Mouse (Mus musculus): ENCODE measurements around the gene Gm49322. TPM values are rescaled to one million over a fixed set of nuclear protein-coding genes. Genes with fewer than 3 reads are reported as not detected.
A peak's percentile ranks its signal among the peaks of the same experiment; 100 is the strongest.

Gm49322 gene
- polyA plus RNA-seq, 1 experiment from 2014 or later: 1.4 TPM

- under 1% methylated on average over 77 of the region's 96 CpGs for WGBS
- Histone ChIP-seq H3K9ac (ENCODE audit: low read length) (peak overlapping the region; percentile 87), H3K4me3 (ENCODE audit: control insufficient read depth in 1 of 2, insufficient read depth in 1 of 2, low read depth in 1 of 2, low read length in 2 of 2) (peak overlapping the region; percentile 81 to 87), H3K4me1 (ENCODE audit: control insufficient read depth in 2 of 2, insufficient read depth in 2 of 2, low read length in 2 of 2) (peaks cover 25 to 45% of the 10 kb centered on the region in 2 experiments), H3K4me2 (ENCODE audit: low read length) (peak overlapping the region; percentile 92), H3K9me3 (ENCODE audit: control insufficient read depth, low read length) (no peaks in the 10 kb centered on the region), H3K27ac (replicated peaks in 1 of 2; ENCODE audit: control insufficient read depth in 1 of 2, insufficient read depth in 1 of 2, low read depth in 2 of 2, low read length in 2 of 2) (peak overlapping the region; percentile 72 to 92), H3K36me3 (ENCODE audit: control insufficient read depth, insufficient read depth, low read length) (peaks cover 3% of the 10 kb centered on the region; the same call in 1 of the 2 replicates), H3K27me3 (ENCODE audit: control insufficient read depth, insufficient read depth, low read length) (no peaks in the 10 kb centered on the region)
- no peak for ATAC-seq (ENCODE audit: insufficient number of reproducible peaks, insufficient read depth, low FRiP score, low read depth)
These were observed 29.2 kb upstream of the Gm49322 start for GRCm38 (mm10) chr10:80576351-80577194.

GRCm38 (mm10) chr10:80577195-80578130, 28.4 kb upstream of the Gm49322 start, which contains the start of gene Klf16:
Klf16 (minus strand) TSS chr10:80577321.
- Histone ChIP-seq H3K36me3 (ENCODE audit: control insufficient read depth, insufficient read depth, low read length) (peaks cover 11% of the 10 kb centered on the region; the same call in 1 of the 2 replicates), H3K4me2 (ENCODE audit: low read length) (peak within 1 kb of the TSS; percentile 92), H3K4me3 (ENCODE audit: control insufficient read depth in 1 of 2, insufficient read depth in 1 of 2, low read depth in 1 of 2, low read length in 2 of 2) (peak within 1 kb of the TSS; percentile 81 to 87), H3K27ac (replicated peaks in 1 of 2; ENCODE audit: control insufficient read depth in 1 of 2, insufficient read depth in 1 of 2, low read depth in 2 of 2, low read length in 2 of 2) (peak within 1 kb of the TSS; percentile 83 to 92), H3K9me3 (ENCODE audit: control insufficient read depth, low read length) (no peaks in the 10 kb centered on the region), H3K27me3 (ENCODE audit: control insufficient read depth, insufficient read depth, low read length) (no peaks in the 10 kb centered on the region), H3K9ac (ENCODE audit: low read length) (peak within 1 kb of the TSS; percentile 87), H3K4me1 (ENCODE audit: control insufficient read depth in 2 of 2, insufficient read depth in 2 of 2, low read length in 2 of 2) (peaks cover 22 to 39% of the 10 kb centered on the region in 2 experiments)
- peak; percentile 84 for ATAC-seq (ENCODE audit: insufficient number of reproducible peaks, insufficient read depth, low FRiP score, low read depth)
- under 1% methylated on average over 71 of the region's 97 CpGs for WGBS

- peak overlapping the region; percentile 92 for H3K4me2 ChIP-seq (ENCODE audit: low read length)
- peak overlapping the region; percentile 83 to 92 for H3K27ac ChIP-seq (replicated peaks in 1 of 2; ENCODE audit: control insufficient read depth in 1 of 2, insufficient read depth in 1 of 2, low read depth in 2 of 2, low read length in 2 of 2)
- 0 out of 2 replicates have a peak, but pooled peaks have one; percentile 22 for ATAC-seq (ENCODE audit: insufficient number of reproducible peaks, insufficient read depth, low FRiP score, low read depth)
- no peaks in the 10 kb centered on the region for H3K9me3 ChIP-seq (ENCODE audit: control insufficient read depth, low read length)
- H3K27me3 ChIP-seq (ENCODE audit: control insufficient read depth, insufficient read depth, low read length): no peaks in the 10 kb centered on the region
- under 1% methylated on average over 29 of the region's 29 CpGs for WGBS
- peak overlapping the region; percentile 87 for H3K9ac ChIP-seq (ENCODE audit: low read length)
- peaks cover 22 to 35% of the 10 kb centered on the region in 2 experiments for H3K4me1 ChIP-seq (ENCODE audit: control insufficient read depth in 2 of 2, insufficient read depth in 2 of 2, low read length in 2 of 2)
- H3K4me3 ChIP-seq (ENCODE audit: control insufficient read depth in 1 of 2, insufficient read depth in 1 of 2, low read depth in 1 of 2, low read length in 2 of 2): peak overlapping the region; percentile 81 to 87
- H3K36me3 ChIP-seq (ENCODE audit: control insufficient read depth, insufficient read depth, low read length): peaks cover 17% of the 10 kb centered on the region
These were observed 27.6 kb upstream of the Gm49322 start for GRCm38 (mm10) chr10:80578131-80578750.

GRCm38 (mm10) chr10:80578911-80579310, 26.9 kb upstream of the Gm49322 start:
- Histone ChIP-seq H3K4me3 (ENCODE audit: control insufficient read depth in 1 of 2, insufficient read depth in 1 of 2, low read depth in 1 of 2, low read length in 2 of 2) (peak overlapping the region; percentile 20 to 87; a peak in 2 of 4 replicates), H3K27ac (replicated peaks in 1 of 2; ENCODE audit: control insufficient read depth in 1 of 2, insufficient read depth in 1 of 2, low read depth in 2 of 2, low read length in 2 of 2) (peak overlapping the region; percentile 36 to 92; a peak in 3 of 4 replicates), H3K4me2 (ENCODE audit: low read length) (peak overlapping the region; percentile 92), H3K9ac (ENCODE audit: low read length) (peak overlapping the region; percentile 87; the same call in 1 of the 2 replicates), H3K27me3 (ENCODE audit: control insufficient read depth, insufficient read depth, low read length) (no peaks in the 10 kb centered on the region), H3K36me3 (ENCODE audit: control insufficient read depth, insufficient read depth, low read length) (peaks cover 24% of the 10 kb centered on the region), H3K9me3 (ENCODE audit: control insufficient read depth, low read length) (no peaks in the 10 kb centered on the region), H3K4me1 (ENCODE audit: control insufficient read depth in 2 of 2, insufficient read depth in 2 of 2, low read length in 2 of 2) (peaks cover 19 to 30% of the 10 kb centered on the region in 2 experiments)
- 11% methylated on average over 8 of the region's 8 CpGs for WGBS
- no peak for ATAC-seq (ENCODE audit: insufficient number of reproducible peaks, insufficient read depth, low FRiP score, low read depth)

GRCm38 (mm10) chr10:80583047-80583446, 22.8 kb upstream of the Gm49322 start:
- peaks cover 18 to 22% of the 10 kb centered on the region in 2 experiments; a peak in 3 of 4 replicates for H3K4me1 ChIP-seq (ENCODE audit: control insufficient read depth in 2 of 2, insufficient read depth in 2 of 2, low read length in 2 of 2)
- no peak overlapping the region for H3K4me3 ChIP-seq (ENCODE audit: control insufficient read depth in 1 of 2, insufficient read depth in 1 of 2, low read depth in 1 of 2, low read length in 2 of 2)
- H3K27me3 ChIP-seq (ENCODE audit: control insufficient read depth, insufficient read depth, low read length): no peaks in the 10 kb centered on the region
- H3K27ac ChIP-seq (replicated peaks in 1 of 2; ENCODE audit: control insufficient read depth in 1 of 2, insufficient read depth in 1 of 2, low read depth in 2 of 2, low read length in 2 of 2): no peak overlapping the region
- 84% methylated on average over 5 of the region's 5 CpGs for WGBS
- no peak for ATAC-seq (ENCODE audit: insufficient number of reproducible peaks, insufficient read depth, low FRiP score, low read depth)
- H3K4me2 ChIP-seq (ENCODE audit: low read length): no peak overlapping the region
- H3K9me3 ChIP-seq (ENCODE audit: control insufficient read depth, low read length): no peaks in the 10 kb centered on the region
- H3K9ac ChIP-seq (ENCODE audit: low read length): no peak overlapping the region
- peaks cover 42% of the 10 kb centered on the region for H3K36me3 ChIP-seq (ENCODE audit: control insufficient read depth, insufficient read depth, low read length)

GRCm38 (mm10) chr10:80584045-80584488, 21.8 kb upstream of the Gm49322 start:
- Histone ChIP-seq H3K9ac (ENCODE audit: low read length) (0 out of 2 replicates have a peak overlapping the region, but pooled peaks have one; percentile 1), H3K4me1 (ENCODE audit: control insufficient read depth in 2 of 2, insufficient read depth in 2 of 2, low read length in 2 of 2) (peaks cover 13 to 26% of the 10 kb centered on the region in 2 experiments), H3K4me2 (ENCODE audit: low read length) (no peak overlapping the region), H3K27ac (replicated peaks in 1 of 2; ENCODE audit: control insufficient read depth in 1 of 2, insufficient read depth in 1 of 2, low read depth in 2 of 2, low read length in 2 of 2) (no peak overlapping the region), H3K4me3 (ENCODE audit: control insufficient read depth in 1 of 2, insufficient read depth in 1 of 2, low read depth in 1 of 2, low read length in 2 of 2) (no peak overlapping the region), H3K9me3 (ENCODE audit: control insufficient read depth, low read length) (no peaks in the 10 kb centered on the region), H3K36me3 (ENCODE audit: control insufficient read depth, insufficient read depth, low read length) (peaks cover 42% of the 10 kb centered on the region), H3K27me3 (ENCODE audit: control insufficient read depth, insufficient read depth, low read length) (no peaks in the 10 kb centered on the region)
- ATAC-seq (ENCODE audit: insufficient number of reproducible peaks, insufficient read depth, low FRiP score, low read depth): no peak
- 38% methylated on average over 12 of the region's 12 CpGs for WGBS
